Mouse (Mus musculus): ENCODE data around the gene Epb41.

DNA sequence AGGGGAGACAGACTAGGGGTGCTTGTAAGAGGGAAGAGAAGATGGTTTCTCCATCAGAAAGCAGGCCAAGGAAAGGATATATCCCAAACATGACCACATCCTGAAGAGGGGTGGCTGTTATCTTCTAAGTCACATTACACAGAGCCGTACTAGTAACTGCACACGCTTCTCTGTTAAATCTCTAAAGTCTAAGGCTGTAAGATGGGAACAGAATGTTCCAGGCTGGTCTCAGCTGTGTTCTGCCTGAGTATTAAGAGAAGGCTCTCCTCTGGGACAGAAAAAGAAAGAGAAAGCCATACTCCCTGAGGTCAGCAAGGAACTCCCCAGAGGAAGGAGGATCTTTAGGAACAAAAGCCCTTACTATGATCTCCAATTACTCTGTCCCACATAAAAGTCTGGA, 36.3 kb downstream of the Epb41 start:
- TF ChIP-seq CTCF (IDR thresholded peaks at IDR 0.05; ENCODE audit: extremely low read depth, insufficient read depth, insufficient read length, insufficient replicate concordance) (no peak), POLR2A (IDR thresholded peaks at IDR 0.05; ENCODE audit: low read depth, low read length) (no peak)
